Mouse (Mus musculus) kidney, embryonic 14.5 days (tissue): ENCODE results near the gene Rhbdd1. TPM values are rescaled to one million over a fixed set of nuclear protein-coding genes. Genes with fewer than 3 reads are reported as not detected.

Source experiments
- ATAC-seq: fragments of 200-750 bp; cut with Nextera tagmentation; 2 replicates; pipeline ENCODE4 v1.8.0; 2017; ENCODE audit warnings: moderate number of reproducible peaks, mild to moderate bottlenecking, moderate TSS enrichment, moderate library complexity; ENCODE audit not compliant: low FRiP score, low TSS enrichment
- H3K27ac ChIP-seq: fragments of 300-500 bp; sonication (generic); 2 replicates; pipeline ENCODE4 v1.5.1; 2014; ENCODE audit warnings: low read depth, mild to moderate bottlenecking, low read length, moderate library complexity, mixed read lengths
- H3K27me3 ChIP-seq: fragments of 300-500 bp; sonication (generic); 2 replicates; pipeline ENCODE4 v1.6.1; 2014; ENCODE audit warnings: mild to moderate bottlenecking, low read length; ENCODE audit not compliant: control insufficient read depth, insufficient read depth
- H3K36me3 ChIP-seq: fragments of 300-500 bp; sonication (generic); 2 replicates; pipeline ENCODE4 v1.6.1; 2014; ENCODE audit warnings: low read length, mixed read lengths; ENCODE audit not compliant: control insufficient read depth, insufficient read depth
- H3K4me1 ChIP-seq: fragments of 300-500 bp; sonication (generic); 2 replicates; pipeline ENCODE4 v1.6.1; 2014; ENCODE audit warnings: low read length, mixed read lengths; ENCODE audit not compliant: control insufficient read depth, insufficient read depth
- H3K4me2 ChIP-seq: fragments of 300-500 bp; sonication (generic); replicated peaks from 2 replicates; pipeline ENCODE4 v1.6.1; 2014; ENCODE audit warnings: low read depth, mild to moderate bottlenecking, low read length
- H3K4me3 ChIP-seq: fragments of 300-500 bp; sonication (generic); 2 replicates; pipeline ENCODE4 v1.5.1; 2014; ENCODE audit warnings: mild to moderate bottlenecking, low read length
- H3K9ac ChIP-seq: fragments of 300-500 bp; sonication (generic); 2 replicates; pipeline ENCODE4 v1.6.1; 2014; ENCODE audit warnings: low read depth, mild to moderate bottlenecking, low read length, moderate library complexity
- H3K9me3 ChIP-seq: fragments of 300-500 bp; sonication (generic); 2 replicates; pipeline ENCODE4 v1.6.1; 2016; ENCODE audit warnings: low read length; ENCODE audit not compliant: control insufficient read depth
- WGBS: fragments of 180-500 bp; shearing (Covaris S2); extraction: QIAGEN DNeasy Blood & Tissue Kit; methylation state at CpG from one replicate; pipeline ENCODE4 v1.1.7; 2014; 5-methylcytosine and 5-hydroxymethylcytosine counted together
- polyA plus RNA-seq: library from polyadenylated mRNA; unstranded; fragments of >200 nt; fragmentation: Nextera tagmentation; extraction: Ambion mirVana; gene quantifications from 2 replicates; pipeline ENCODE4 v1.2.1, GENCODE M21; 2014

Rhbdd1 gene
- polyA plus RNA-seq, 1 experiment from 2014 or later = 7.0 TPM

GRCm38 (mm10) chr1:82316746-82317126, 484 bp downstream of the Rhbdd1 start:
- 0% methylated on average over 26 of the region's 26 CpGs for WGBS
- no peak; the same call in 1 of the 2 replicates for ATAC-seq

GRCm38 (mm10) chr1:82320456-82320855, 4.2 kb downstream of the Rhbdd1 start:
- ATAC-seq = no peak
- H3K27me3 ChIP-seq = no peaks in the 10 kb centered on the region
- H3K4me2 ChIP-seq = no peak overlapping the region
- H3K4me1 ChIP-seq = no peaks in the 10 kb centered on the region
- WGBS = 70% methylated on average over 6 of the region's 6 CpGs
- no peak overlapping the region for H3K27ac ChIP-seq
- H3K36me3 ChIP-seq = no peaks in the 10 kb centered on the region
- H3K9ac ChIP-seq = no peak overlapping the region
- no peak overlapping the region for H3K4me3 ChIP-seq
- H3K9me3 ChIP-seq = no peaks in the 10 kb centered on the region

More at GRCm38 (mm10) chr1:82316746-82317126, 484 bp downstream of the Rhbdd1 start:
- Histone ChIP-seq H3K9ac (peak overlapping the region; percentile 95), H3K4me2 (peak overlapping the region; percentile 71), H3K27ac (peak overlapping the region; percentile 92), H3K36me3 (no peaks in the 10 kb centered on the region), H3K4me3 (peak overlapping the region; percentile 94), H3K27me3 (no peaks in the 10 kb centered on the region), H3K4me1 (no peaks in the 10 kb centered on the region), H3K9me3 (no peaks in the 10 kb centered on the region)

GRCm38 (mm10) chr1:82320864-82321263, 4.6 kb downstream of the Rhbdd1 start:
- no peak overlapping the region for H3K9ac ChIP-seq
- no peak for ATAC-seq

DNA sequence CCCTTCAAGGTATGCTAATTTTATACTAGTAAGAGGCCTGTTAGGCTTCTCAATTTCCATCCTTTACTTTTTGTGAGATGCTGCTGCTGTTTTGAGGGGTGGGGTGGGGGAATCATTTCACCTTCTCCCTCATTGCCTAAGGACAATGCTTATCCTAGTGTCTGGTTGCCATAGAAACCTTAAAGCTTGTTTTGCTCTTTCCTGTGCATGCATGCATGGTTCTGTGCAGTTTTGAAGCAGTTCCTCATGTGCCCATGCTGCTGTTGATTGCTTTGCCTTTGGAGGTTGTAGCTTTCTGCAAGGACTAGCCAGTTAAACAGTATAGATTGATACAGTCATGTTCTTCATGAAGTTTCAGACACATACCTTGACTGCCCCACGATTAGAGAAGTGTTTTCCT, 5.2 kb downstream of the Rhbdd1 start:
- Histone ChIP-seq H3K4me2 (no peak overlapping the region), H3K9ac (no peak overlapping the region), H3K9me3 (no peaks in the 10 kb centered on the region), H3K4me3 (no peak overlapping the region), H3K27ac (no peak overlapping the region), H3K27me3 (no peaks in the 10 kb centered on the region), H3K36me3 (no peaks in the 10 kb centered on the region), H3K4me1 (no peaks in the 10 kb centered on the region)
- 90% methylated on average over 1 of the region's 1 CpGs for WGBS
- ATAC-seq = no peak

More at GRCm38 (mm10) chr1:82320864-82321263, 4.6 kb downstream of the Rhbdd1 start:
- no peaks in the 10 kb centered on the region for H3K9me3 ChIP-seq
- H3K27ac ChIP-seq = no peak overlapping the region
- no peaks in the 10 kb centered on the region for H3K4me1 ChIP-seq
- WGBS = 90% methylated on average over 10 of the region's 10 CpGs
- no peak overlapping the region for H3K4me2 ChIP-seq
- H3K27me3 ChIP-seq = no peaks in the 10 kb centered on the region
- no peak overlapping the region for H3K4me3 ChIP-seq
- H3K36me3 ChIP-seq = no peaks in the 10 kb centered on the region

DNA sequence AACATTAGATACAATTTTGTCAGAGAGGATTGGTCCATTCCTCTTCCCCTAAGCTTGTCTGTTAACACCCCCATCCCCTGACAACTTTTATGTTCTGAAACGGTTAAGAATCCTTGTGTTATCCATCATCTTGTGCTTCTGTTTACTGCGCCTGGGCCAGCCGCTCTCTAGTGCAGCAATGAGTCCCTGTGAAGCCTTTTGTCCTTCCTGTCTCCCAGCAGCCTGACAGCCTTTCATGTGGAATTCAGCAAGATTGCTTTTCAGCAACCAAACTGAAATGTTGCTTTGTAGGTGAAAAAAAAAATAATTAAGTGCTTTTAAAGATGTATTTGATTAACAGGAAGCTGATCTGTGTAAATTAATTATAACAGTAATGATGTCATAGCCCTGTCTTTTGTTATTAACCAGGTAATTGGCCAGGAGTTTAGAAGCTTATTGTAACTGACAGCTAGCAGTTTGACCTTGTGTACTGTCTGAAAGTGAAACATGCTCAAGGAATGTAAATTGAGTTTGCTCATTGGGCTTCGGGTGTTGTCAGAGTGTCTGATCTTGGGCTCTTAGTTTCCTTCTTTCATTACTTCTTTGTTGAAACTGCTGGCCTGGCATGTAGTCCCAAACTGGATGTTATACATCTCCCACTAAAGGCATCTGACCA, 8.0 kb downstream of the Rhbdd1 start:
- H3K27ac ChIP-seq = no peak overlapping the region
- H3K36me3 ChIP-seq = no peaks in the 10 kb centered on the region
- no peak overlapping the region for H3K4me3 ChIP-seq
- H3K27me3 ChIP-seq = no peaks in the 10 kb centered on the region
- no peak overlapping the region for H3K9ac ChIP-seq
- WGBS = 38% methylated on average over 4 of the region's 4 CpGs
- H3K9me3 ChIP-seq = no peaks in the 10 kb centered on the region
- H3K4me2 ChIP-seq = no peak overlapping the region
- H3K4me1 ChIP-seq = no peaks in the 10 kb centered on the region
- no peak for ATAC-seq

DNA sequence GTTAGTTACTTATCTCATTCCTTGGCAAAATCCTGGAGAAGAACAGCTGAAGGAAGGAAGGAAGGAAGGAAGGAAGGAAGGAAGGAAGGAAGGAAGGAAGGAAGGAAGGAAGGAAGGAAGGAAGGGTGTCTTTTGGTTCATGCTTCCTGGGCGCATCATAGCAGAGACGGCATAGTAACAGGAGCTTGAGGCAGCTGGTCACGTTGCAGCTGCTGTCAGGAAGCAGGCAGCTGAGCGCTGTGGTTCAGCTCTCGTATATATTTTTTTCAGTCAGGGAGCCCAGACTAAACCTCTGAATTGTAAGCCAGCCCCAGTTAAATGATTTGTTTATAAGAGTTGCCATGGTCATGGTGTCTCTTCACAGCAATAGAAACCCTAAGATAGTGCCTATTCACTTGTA, 9.9 kb downstream of the Rhbdd1 start:
- no peak overlapping the region for H3K4me2 ChIP-seq
- ATAC-seq = no peak
- H3K27me3 ChIP-seq = no peaks in the 10 kb centered on the region
- H3K27ac ChIP-seq = no peak overlapping the region
- no peak overlapping the region for H3K4me3 ChIP-seq
- no peaks in the 10 kb centered on the region for H3K4me1 ChIP-seq
- WGBS = 82% methylated on average over 5 of the region's 5 CpGs
- H3K9me3 ChIP-seq = no peaks in the 10 kb centered on the region
- H3K36me3 ChIP-seq = no peaks in the 10 kb centered on the region
- H3K9ac ChIP-seq = no peak overlapping the region

DNA sequence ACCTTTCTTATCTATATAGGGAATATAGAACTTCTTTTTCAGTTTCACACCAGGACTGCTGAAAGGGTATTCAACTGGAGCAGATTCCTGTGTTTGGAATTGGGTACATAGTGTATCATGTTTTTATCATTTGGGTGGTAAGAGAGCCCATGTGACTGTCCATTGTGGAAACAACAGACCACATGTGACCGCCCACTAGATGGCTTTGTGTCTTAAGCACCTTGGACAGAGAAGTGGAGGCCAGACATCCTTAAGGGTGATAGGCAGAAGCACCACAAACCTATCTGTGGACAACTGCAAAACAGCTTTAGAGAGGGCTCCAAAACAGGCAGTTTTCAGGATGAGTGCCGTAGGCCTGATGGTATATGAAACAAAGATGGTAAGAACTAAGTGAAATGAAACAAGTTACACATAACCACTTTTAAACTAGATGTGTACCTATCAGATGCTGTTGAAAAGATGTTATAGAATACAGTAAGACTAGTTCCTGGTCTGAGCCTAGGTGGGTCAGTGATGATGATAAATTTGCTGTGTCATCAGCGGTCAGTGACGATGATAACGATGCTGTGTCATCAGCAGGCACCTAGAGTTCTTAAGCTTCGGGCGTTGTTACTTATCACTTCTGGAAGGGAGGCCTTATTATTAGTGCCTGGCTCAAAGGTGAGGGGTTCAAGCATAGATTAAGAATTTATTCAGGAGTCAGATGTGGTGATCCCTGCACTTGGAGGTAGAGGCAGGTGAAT, 12.0 kb downstream of the Rhbdd1 start:
- no peak overlapping the region for H3K4me2 ChIP-seq
- no peaks in the 10 kb centered on the region for H3K36me3 ChIP-seq
- no peaks in the 10 kb centered on the region for H3K27me3 ChIP-seq
- no peak overlapping the region for H3K27ac ChIP-seq
- 88% methylated on average over 7 of the region's 7 CpGs for WGBS
- H3K9ac ChIP-seq = no peak overlapping the region
- no peak for ATAC-seq
- no peaks in the 10 kb centered on the region for H3K9me3 ChIP-seq
- H3K4me3 ChIP-seq = no peak overlapping the region
- H3K4me1 ChIP-seq = no peaks in the 10 kb centered on the region

GRCm38 (mm10) chr1:82329237-82329953, 13.1 kb downstream of the Rhbdd1 start:
- Histone ChIP-seq H3K9me3 (no peaks in the 10 kb centered on the region), H3K27me3 (no peaks in the 10 kb centered on the region), H3K36me3 (no peaks in the 10 kb centered on the region), H3K4me2 (no peak overlapping the region), H3K4me3 (no peak overlapping the region), H3K4me1 (no peaks in the 10 kb centered on the region), H3K27ac (no peak overlapping the region), H3K9ac (no peak overlapping the region)
- 93% methylated on average over 4 of the region's 4 CpGs for WGBS
- ATAC-seq = no peak

- H3K4me2 ChIP-seq = no peak overlapping the region
- ATAC-seq = no peak
- no peaks in the 10 kb centered on the region for H3K9me3 ChIP-seq
- no peaks in the 10 kb centered on the region for H3K4me1 ChIP-seq
- H3K9ac ChIP-seq = no peak overlapping the region
- no peak overlapping the region for H3K27ac ChIP-seq
- H3K36me3 ChIP-seq = no peaks in the 10 kb centered on the region
- H3K4me3 ChIP-seq = no peak overlapping the region
- H3K27me3 ChIP-seq = no peaks in the 10 kb centered on the region
Measured at GRCm38 (mm10) chr1:82329954-82330247, 13.6 kb downstream of the Rhbdd1 start.
